Mouse (Mus musculus) liver, embryonic 13.5 days (tissue): ENCODE measurements around the gene Zkscan3. TPM values are rescaled to one million over a fixed set of nuclear protein-coding genes. Genes with fewer than 3 reads are reported as not detected.

Source experiments
- ATAC-seq: fragments of 200-750 bp; cut with Nextera tagmentation; 2 replicates; pipeline ENCODE4 v1.8.0; 2017; ENCODE audit warnings: low read depth, mild to moderate bottlenecking, moderate number of reproducible peaks, moderate library complexity
- DNase-seq: peaks from one replicate; pipeline ENCODE4 v3.0.0; 2022
- H3K27ac ChIP-seq: fragments of 300-500 bp; sonication (generic); 2 replicates; pipeline ENCODE4 v1.5.1; 2015; ENCODE audit warnings: moderate library complexity, mild to moderate bottlenecking, inconsistent platforms
- H3K27me3 ChIP-seq: fragments of 300-500 bp; sonication (generic); 2 replicates; pipeline ENCODE4 v1.6.1; 2015; ENCODE audit warnings: mild to moderate bottlenecking, inconsistent platforms
- H3K36me3 ChIP-seq: fragments of 300-500 bp; sonication (generic); 2 replicates; pipeline ENCODE4 v1.6.1; 2015; ENCODE audit warnings: mild to moderate bottlenecking, inconsistent platforms
- H3K4me1 ChIP-seq: fragments of 300-500 bp; sonication (generic); replicated peaks from 2 replicates; pipeline ENCODE4 v1.6.1; 2015; ENCODE audit warnings: inconsistent platforms
- H3K4me2 ChIP-seq: fragments of 300-500 bp; sonication (generic); 2 replicates; pipeline ENCODE4 v1.6.1; 2015; ENCODE audit warnings: inconsistent platforms, mild to moderate bottlenecking, moderate library complexity
- H3K4me3 ChIP-seq: fragments of 300-500 bp; sonication (generic); replicated peaks from 2 replicates; pipeline ENCODE4 v1.5.1; 2015; ENCODE audit warnings: mild to moderate bottlenecking, inconsistent platforms
- H3K9ac ChIP-seq: fragments of 300-500 bp; sonication (generic); 2 replicates; pipeline ENCODE4 v1.6.1; 2015; ENCODE audit warnings: mild to moderate bottlenecking, inconsistent platforms
- H3K9me3 ChIP-seq: fragments of 300-500 bp; sonication (generic); replicated peaks from 2 replicates; pipeline ENCODE4 v1.6.1; 2016; ENCODE audit warnings: inconsistent platforms
- WGBS: fragments of 180-500 bp; shearing (Covaris S2); methylation state at CpG from one replicate; pipeline ENCODE4 v1.1.7; 2015; ENCODE audit not compliant: insufficient replicate concordance; 5-methylcytosine and 5-hydroxymethylcytosine counted together
- polyA plus RNA-seq: library from polyadenylated mRNA; unstranded; fragments of >200 nt; fragmentation: Nextera tagmentation; extraction: Ambion mirVana; gene quantifications from 2 replicates; pipeline ENCODE4 v1.2.1, GENCODE M21; 2015

Gene Zkscan3
- 30.1 and 33.6 TPM in 2 replicates for polyA plus RNA-seq

DNA sequence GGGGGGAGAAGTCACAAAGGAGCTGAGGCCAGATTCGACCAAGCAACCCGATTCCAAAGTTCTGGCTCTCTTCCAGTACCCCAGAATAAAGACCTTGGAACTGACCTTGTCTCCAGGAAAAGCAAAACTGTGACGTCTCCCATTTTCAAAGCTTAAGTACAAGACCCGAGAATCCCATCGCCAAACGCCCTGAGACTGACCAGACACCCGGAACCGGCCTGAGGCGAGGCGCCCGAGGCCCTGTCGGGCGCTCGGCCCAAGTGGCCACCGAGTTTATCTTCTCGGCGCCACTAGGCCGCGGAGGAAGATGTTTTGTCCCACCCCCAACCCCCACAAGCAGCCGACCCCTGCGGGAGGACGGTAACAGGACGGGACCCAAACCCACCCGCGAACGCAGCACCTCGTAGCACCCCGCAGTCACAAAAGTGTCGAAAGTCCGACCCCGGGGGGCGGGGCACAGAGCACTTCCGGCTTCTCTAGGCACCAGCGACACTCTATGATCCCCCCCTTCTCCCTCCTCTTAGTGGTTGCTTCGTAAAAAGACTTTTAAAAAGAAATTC is at the start of gene Zkscan3:
TSS of gene Zkscan3 (minus strand) at position 469 of the 560 bp plus-strand sequence.
- Histone ChIP-seq H3K27ac (peak within 1 kb of the TSS; percentile 88), H3K4me3 (peak within 1 kb of the TSS; percentile 86), H3K27me3 (no peaks in the 10 kb centered on the region), H3K9me3 (no peaks in the 10 kb centered on the region), H3K4me1 (peaks cover 20% of the 10 kb centered on the region), H3K36me3 (peaks cover 17% of the 10 kb centered on the region), H3K4me2 (peak within 1 kb of the TSS; percentile 82), H3K9ac (peak within 1 kb of the TSS; percentile 91)
- ATAC-seq = peak; percentile 93
- WGBS = under 1% methylated on average over 35 of the region's 35 CpGs
- peak; percentile 75 for DNase-seq

DNA sequence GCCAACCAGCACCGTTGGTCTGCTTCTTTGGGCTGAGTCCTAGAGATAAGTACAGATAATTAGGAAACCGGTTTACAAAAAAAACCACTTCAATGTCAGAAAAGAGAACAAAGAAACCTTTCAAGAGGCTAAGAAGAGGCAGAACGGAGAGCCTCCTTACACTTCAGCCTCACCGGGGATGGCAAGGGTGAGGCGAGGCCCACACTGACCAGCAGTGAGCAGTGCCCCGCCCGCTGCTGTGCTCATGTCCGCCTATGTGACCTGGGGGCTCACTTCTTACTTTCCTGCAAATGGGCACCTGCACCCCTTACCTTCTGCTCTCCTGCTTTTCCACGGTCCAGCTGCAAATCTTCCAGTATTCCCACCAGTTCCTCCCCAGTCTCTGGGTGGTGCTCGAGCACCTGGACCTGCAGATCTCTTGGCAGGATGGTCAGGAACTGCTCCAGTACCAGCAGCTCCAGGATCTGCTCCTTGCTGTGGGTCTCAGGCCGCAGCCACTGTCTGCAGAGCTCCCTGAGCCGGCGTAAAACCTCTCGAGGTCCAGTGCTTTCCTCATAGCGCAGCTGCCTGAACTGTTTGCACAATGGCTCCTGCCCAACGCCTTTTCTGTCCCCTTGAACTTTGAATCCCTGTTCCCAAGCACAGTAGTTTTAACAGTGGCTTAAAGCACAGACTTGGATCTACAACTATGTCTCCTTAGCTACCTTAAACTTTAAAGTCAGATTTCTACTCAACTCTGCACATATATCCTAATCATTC is 45.5 kb upstream of the Zkscan3 start:
- H3K9ac ChIP-seq = no peak overlapping the region
- ATAC-seq (no peak), DNase-seq (no peak)
- 72% methylated on average over 16 of the region's 16 CpGs for WGBS
- 0 out of 2 replicates have a peak overlapping the region, but pooled peaks have one; percentile 11 for H3K4me2 ChIP-seq
- no peaks in the 10 kb centered on the region for H3K9me3 ChIP-seq
- no peaks in the 10 kb centered on the region for H3K27me3 ChIP-seq
- H3K27ac ChIP-seq = peak overlapping the region; percentile 48; the same call in 1 of the 2 replicates
- H3K4me1 ChIP-seq = peaks cover 35% of the 10 kb centered on the region
- no peak overlapping the region for H3K4me3 ChIP-seq
- peaks cover 46% of the 10 kb centered on the region for H3K36me3 ChIP-seq

DNA sequence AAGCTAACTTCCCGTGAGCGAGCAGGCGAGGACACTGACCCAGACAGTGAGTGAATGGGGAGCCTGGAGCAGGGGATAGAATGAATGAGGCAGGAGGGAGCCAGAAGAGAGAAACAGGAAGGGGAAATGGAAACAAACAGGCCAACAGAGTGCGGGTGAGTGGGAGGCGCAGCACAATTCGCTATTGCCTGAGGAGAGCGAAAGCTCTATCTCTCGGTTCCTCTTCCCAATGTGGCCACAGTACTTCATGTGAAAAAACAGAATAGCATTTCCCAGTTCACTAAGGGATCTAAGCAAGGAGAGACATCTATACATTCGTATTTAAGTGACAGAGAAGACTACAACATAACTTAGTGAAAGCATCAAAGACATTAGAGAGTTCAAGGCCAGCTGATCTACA is 44.2 kb upstream of the Zkscan3 start:
- no peak overlapping the region for H3K4me2 ChIP-seq
- H3K27me3 ChIP-seq = no peaks in the 10 kb centered on the region
- DNase-seq = no peak
- no peaks in the 10 kb centered on the region for H3K9me3 ChIP-seq
- no peak overlapping the region for H3K4me3 ChIP-seq
- peaks cover 46% of the 10 kb centered on the region for H3K36me3 ChIP-seq
- peaks cover 23% of the 10 kb centered on the region for H3K4me1 ChIP-seq
- H3K9ac ChIP-seq = no peak overlapping the region
- WGBS = 78% methylated on average over 9 of the region's 9 CpGs
- H3K27ac ChIP-seq = no peak overlapping the region
- no peak for ATAC-seq

DNA sequence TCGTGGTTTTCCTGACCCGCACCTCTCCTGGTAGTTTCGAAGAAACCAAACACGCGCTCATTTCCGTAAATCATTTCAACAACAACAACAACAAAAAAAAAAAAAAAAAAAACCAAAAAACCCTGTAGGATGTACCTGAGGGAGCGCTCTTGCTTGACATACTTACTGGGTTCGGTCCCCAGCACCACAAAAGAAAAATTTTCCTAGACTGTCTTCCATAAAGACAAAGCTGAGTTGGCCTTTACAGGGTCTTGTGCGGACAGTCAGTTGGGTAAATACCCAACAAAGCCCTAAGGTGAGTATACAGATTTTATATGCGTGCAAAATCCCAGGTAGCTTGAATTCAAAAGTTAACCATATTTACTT is 38.6 kb upstream of the Zkscan3 start:
- no peak for ATAC-seq
- Histone ChIP-seq H3K36me3 (peaks cover 21% of the 10 kb centered on the region), H3K27ac (peak overlapping the region; percentile 47)

DNA sequence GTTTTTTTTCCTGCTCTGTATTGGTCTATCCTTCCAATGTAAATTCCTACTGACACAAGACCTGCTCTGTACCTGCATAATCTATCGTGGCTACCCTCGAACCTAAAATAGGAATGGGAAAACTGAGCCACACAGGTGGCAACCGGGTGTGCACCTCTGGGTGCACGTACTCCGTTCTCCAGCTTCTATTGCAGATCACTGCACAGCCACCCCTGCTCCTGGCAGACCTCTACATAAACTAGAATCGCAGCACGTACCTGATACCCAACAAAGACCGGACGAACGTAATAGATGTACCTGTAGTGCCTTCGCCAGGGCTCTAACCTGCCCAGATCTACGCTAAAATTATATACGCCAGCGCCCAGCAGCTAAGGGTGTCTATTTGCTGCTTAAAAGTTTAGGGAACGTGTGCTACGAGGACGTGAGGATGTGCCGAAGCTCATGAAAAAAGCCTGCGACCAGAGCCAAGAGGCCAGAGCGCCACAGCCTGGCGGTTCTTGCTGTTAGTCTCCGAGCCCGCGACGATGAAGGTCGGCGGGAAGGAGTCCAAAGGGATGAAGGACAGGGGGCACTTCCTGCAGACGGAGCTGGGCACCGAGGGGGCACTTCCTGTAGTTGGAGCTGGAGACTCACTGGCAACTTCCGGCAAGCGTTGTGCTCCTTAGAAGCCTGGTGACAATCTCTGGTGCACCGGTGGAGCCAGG is 38.1 kb upstream of the Zkscan3 start, which contains the start of gene Pgbd1:
TSS of gene Pgbd1 (minus strand) at position 556 of the 704 bp plus-strand sequence.
- Histone ChIP-seq H3K4me3 (peak within 1 kb of the TSS; percentile 62), H3K27ac (peak within 1 kb of the TSS; percentile 47), H3K4me2 (peak within 1 kb of the TSS; percentile 76), H3K4me1 (peaks cover 16% of the 10 kb centered on the region), H3K9ac (peak within 1 kb of the TSS; percentile 73), H3K27me3 (no peaks in the 10 kb centered on the region), H3K9me3 (no peaks in the 10 kb centered on the region), H3K36me3 (peaks cover 18% of the 10 kb centered on the region)
- DNase-seq (peak; percentile 68), ATAC-seq (peak; percentile 89)
- under 1% methylated on average over 32 of the region's 32 CpGs for WGBS

More for the DNA sequence above, 38.6 kb upstream of the Zkscan3 start:
- Histone ChIP-seq H3K27me3 (no peaks in the 10 kb centered on the region), H3K9me3 (no peaks in the 10 kb centered on the region), H3K4me1 (peaks cover 16% of the 10 kb centered on the region), H3K4me2 (peak overlapping the region; percentile 76), H3K9ac (peak overlapping the region; percentile 73), H3K4me3 (peak overlapping the region; percentile 62)
- no peak for DNase-seq
- WGBS = 19% methylated on average over 10 of the region's 10 CpGs

DNA sequence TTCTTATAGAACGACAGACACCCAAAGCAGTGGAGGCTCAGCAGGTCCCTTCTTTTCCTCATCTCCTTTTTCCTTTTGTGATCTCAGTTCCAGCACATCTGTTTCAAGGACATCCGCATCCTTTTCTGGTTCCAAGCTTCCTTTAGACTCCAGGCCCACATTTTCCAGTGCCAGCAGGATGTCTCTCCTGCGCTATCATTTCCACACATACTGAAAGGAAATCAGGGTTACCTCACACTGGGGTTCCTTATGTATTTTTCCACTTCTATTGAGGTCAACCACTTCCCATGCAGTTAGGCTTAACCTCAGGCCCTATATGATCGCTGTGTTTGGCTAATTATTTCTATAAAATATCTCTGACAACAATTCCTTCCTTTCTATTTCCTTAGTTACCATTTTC is 32.9 kb upstream of the Zkscan3 start:
- H3K9me3 ChIP-seq = no peaks in the 10 kb centered on the region
- no peak overlapping the region for H3K27ac ChIP-seq
- no peaks in the 10 kb centered on the region for H3K36me3 ChIP-seq
- H3K27me3 ChIP-seq = no peaks in the 10 kb centered on the region
- DNase-seq = no peak
- no peak overlapping the region for H3K4me3 ChIP-seq
- no peak overlapping the region for H3K9ac ChIP-seq
- 68% methylated on average over 4 of the region's 4 CpGs for WGBS
- H3K4me2 ChIP-seq = no peak overlapping the region
- ATAC-seq = no peak
- H3K4me1 ChIP-seq = peaks cover 8% of the 10 kb centered on the region

DNA sequence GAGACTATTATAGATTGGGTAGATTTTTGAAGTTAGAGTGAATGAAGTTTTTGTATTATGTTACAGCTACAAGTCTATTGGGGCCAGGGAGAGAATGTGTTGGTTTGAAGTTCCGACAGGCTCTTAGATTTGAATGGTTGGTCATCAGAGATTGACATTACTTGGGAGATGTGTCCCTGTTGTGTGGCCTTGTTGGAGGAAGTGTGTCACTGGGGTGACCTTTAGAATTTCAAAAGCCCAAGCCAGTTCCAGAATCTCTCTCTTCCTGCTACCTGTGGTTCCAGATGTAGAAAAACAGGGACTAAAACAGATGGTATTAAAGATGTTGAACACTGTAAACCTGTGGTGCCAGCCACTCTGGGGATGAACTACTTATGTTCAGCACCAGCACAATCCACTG is 25.1 kb upstream of the Zkscan3 start:
- ATAC-seq (no peak), DNase-seq (no peak)
- Histone ChIP-seq H3K27ac (no peak overlapping the region), H3K9me3 (no peaks in the 10 kb centered on the region), H3K27me3 (no peaks in the 10 kb centered on the region), H3K9ac (no peak overlapping the region), H3K4me3 (no peak overlapping the region), H3K4me1 (peaks cover 17% of the 10 kb centered on the region), H3K4me2 (no peak overlapping the region), H3K36me3 (no peaks in the 10 kb centered on the region)
- WGBS = 93% methylated on average over 1 of the region's 1 CpGs

DNA sequence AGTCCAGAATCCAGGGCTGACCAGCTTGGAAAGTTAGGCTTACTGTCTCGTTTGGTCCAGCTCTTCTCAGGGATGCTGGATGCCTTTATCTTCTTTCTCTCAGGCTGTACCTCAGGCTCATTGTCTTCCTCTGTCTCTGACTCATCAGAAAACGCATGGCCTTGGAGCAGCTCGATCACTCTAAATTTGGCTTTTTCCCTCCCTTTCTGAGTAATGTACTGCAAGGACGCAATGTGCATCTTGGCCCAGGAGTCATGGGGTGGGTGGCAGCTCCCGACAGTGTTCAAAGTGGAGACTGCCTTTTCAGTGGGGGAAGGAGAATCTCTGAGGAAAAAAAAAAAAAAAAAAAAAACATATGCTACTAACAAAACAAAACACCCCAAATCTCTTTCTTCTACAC is 20.7 kb upstream of the Zkscan3 start:
- no peaks in the 10 kb centered on the region for H3K27me3 ChIP-seq
- DNase-seq = no peak
- H3K27ac ChIP-seq = no peak overlapping the region
- 46% methylated on average over 5 of the region's 5 CpGs for WGBS
- H3K4me3 ChIP-seq = no peak overlapping the region
- H3K36me3 ChIP-seq = no peaks in the 10 kb centered on the region
- no peak for ATAC-seq
- peaks cover 45% of the 10 kb centered on the region for H3K4me1 ChIP-seq
- H3K4me2 ChIP-seq = no peak overlapping the region
- H3K9ac ChIP-seq = no peak overlapping the region
- no peaks in the 10 kb centered on the region for H3K9me3 ChIP-seq

DNA sequence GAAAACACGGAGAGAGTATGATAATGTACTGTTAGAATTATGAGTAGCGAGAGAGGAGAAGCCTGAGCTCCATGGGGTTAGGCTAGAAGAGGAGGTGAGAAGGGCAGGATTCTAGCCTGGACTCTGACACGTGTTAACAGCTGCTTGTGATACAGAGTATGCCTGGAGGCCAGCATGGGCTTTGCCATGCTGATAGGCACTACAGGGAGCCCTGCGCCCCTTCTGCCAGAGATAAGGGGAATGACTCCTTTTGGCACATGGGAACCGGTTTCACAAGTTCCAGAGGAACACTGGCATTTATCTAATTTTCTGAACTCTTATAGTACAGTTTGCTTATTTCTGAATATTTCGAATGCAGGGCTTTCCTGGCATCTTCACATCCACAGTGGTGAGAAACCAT is 16.3 kb upstream of the Zkscan3 start:
- H3K4me1 ChIP-seq = peaks cover 83% of the 10 kb centered on the region
- no peaks in the 10 kb centered on the region for H3K27me3 ChIP-seq
- DNase-seq (peak; percentile 78), ATAC-seq (peak; percentile 96)
- H3K36me3 ChIP-seq = no peaks in the 10 kb centered on the region
- no peaks in the 10 kb centered on the region for H3K9me3 ChIP-seq
- H3K9ac ChIP-seq = peak overlapping the region; percentile 59
- peak overlapping the region; percentile 49 for H3K4me2 ChIP-seq
- peak overlapping the region; percentile 92 for H3K27ac ChIP-seq
- H3K4me3 ChIP-seq = no peak overlapping the region
- 19% methylated on average over 6 of the region's 6 CpGs for WGBS

DNA sequence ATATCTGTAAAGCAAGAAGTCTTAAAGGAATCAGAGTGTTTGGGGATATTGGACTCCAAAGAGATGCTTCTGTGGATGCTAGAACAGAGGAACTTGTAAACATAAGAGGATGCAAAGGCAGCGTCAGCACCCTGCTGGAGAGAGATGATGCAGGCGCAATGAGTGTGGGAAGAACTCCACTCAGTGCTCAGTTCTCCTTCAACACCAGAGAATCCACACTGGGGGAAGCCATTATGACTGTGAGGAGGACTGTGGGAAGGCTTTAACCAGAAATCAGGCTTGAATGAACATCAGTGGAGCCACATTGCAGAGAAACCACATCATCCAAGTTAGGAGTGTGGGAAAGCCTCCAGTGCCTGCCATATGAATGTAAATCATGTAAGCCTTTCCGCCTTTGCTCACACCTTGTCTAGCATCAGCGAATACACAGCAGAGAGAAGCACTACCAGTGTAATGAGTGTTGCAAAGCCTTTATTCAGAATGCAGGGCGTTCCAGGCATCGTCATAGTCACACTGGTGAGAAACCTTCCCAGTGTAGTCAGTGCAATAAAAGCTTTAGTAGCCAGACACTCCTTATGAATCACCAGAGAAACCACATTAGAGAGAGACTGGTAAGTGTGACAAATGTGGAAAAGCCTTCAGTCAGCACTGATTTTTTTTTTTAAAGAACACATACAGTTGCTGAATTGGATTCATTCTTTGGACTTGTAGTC is 14.9 kb upstream of the Zkscan3 start:
- Histone ChIP-seq H3K9ac (peak overlapping the region; percentile 23; the same call in 1 of the 2 replicates), H3K9me3 (no peaks in the 10 kb centered on the region), H3K27me3 (no peaks in the 10 kb centered on the region), H3K36me3 (no peaks in the 10 kb centered on the region), H3K4me2 (no peak overlapping the region), H3K4me3 (no peak overlapping the region), H3K27ac (peak overlapping the region; percentile 65), H3K4me1 (peaks cover 82% of the 10 kb centered on the region)
- WGBS = 79% methylated on average over 6 of the region's 6 CpGs
- ATAC-seq (no peak), DNase-seq (no peak)

DNA sequence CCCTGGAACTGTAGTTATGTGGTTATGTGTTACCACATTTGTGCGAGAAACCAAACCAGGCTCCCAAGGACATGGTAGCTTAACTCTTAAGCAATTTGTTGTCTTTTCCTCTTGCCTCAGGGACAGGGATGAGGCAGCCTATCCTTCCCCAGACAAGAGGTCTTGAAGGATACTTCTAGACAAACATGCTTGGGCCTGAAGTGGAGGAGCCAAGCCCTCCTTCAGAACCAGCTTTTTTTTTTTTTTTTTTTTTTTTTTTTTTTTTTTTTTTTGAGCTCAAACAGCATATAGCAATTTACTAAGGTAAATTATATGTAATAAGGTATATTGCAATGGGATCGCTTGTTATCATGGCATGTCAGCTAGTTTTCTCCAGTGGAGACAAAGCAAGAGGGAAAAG is 13.2 kb upstream of the Zkscan3 start:
- H3K9me3 ChIP-seq = no peaks in the 10 kb centered on the region
- H3K4me3 ChIP-seq = no peak overlapping the region
- peak overlapping the region; percentile 98 for H3K27ac ChIP-seq
- 65% methylated on average over 2 of the region's 2 CpGs for WGBS
- H3K9ac ChIP-seq = peak overlapping the region; percentile 45
- no peaks in the 10 kb centered on the region for H3K36me3 ChIP-seq
- H3K27me3 ChIP-seq = no peaks in the 10 kb centered on the region
- H3K4me1 ChIP-seq = peaks cover 82% of the 10 kb centered on the region
- peak overlapping the region; percentile 56; the same call in 1 of the 2 replicates for H3K4me2 ChIP-seq
- ATAC-seq (no peak), DNase-seq (no peak)
